Mouse (Mus musculus) kidney, embryonic 14.5 days (tissue): ENCODE data around the gene Mib2. TPM values are rescaled to one million over a fixed set of nuclear protein-coding genes. Genes with fewer than 3 reads are reported as not detected.
"Not testable (repeated sequence)": the region's sequence is repeated elsewhere in the genome, so short reads cannot be mapped to it uniquely, and the experiment has no call there.

Experiments used
- ATAC-seq: fragments of 200-750 bp; cut with Nextera tagmentation; 2 replicates; pipeline ENCODE4 v1.8.0; 2017; ENCODE audit warnings: moderate number of reproducible peaks, mild to moderate bottlenecking, moderate TSS enrichment, moderate library complexity; ENCODE audit not compliant: low FRiP score, low TSS enrichment
- H3K27ac ChIP-seq: fragments of 300-500 bp; sonication (generic); 2 replicates; pipeline ENCODE4 v1.5.1; 2014; ENCODE audit warnings: low read depth, mild to moderate bottlenecking, low read length, moderate library complexity, mixed read lengths
- H3K27me3 ChIP-seq: fragments of 300-500 bp; sonication (generic); 2 replicates; pipeline ENCODE4 v1.6.1; 2014; ENCODE audit warnings: mild to moderate bottlenecking, low read length; ENCODE audit not compliant: control insufficient read depth, insufficient read depth
- H3K36me3 ChIP-seq: fragments of 300-500 bp; sonication (generic); 2 replicates; pipeline ENCODE4 v1.6.1; 2014; ENCODE audit warnings: low read length, mixed read lengths; ENCODE audit not compliant: control insufficient read depth, insufficient read depth
- H3K4me1 ChIP-seq: fragments of 300-500 bp; sonication (generic); 2 replicates; pipeline ENCODE4 v1.6.1; 2014; ENCODE audit warnings: low read length, mixed read lengths; ENCODE audit not compliant: control insufficient read depth, insufficient read depth
- H3K4me2 ChIP-seq: fragments of 300-500 bp; sonication (generic); replicated peaks from 2 replicates; pipeline ENCODE4 v1.6.1; 2014; ENCODE audit warnings: low read depth, mild to moderate bottlenecking, low read length
- H3K4me3 ChIP-seq: fragments of 300-500 bp; sonication (generic); 2 replicates; pipeline ENCODE4 v1.5.1; 2014; ENCODE audit warnings: mild to moderate bottlenecking, low read length
- H3K9ac ChIP-seq: fragments of 300-500 bp; sonication (generic); 2 replicates; pipeline ENCODE4 v1.6.1; 2014; ENCODE audit warnings: low read depth, mild to moderate bottlenecking, low read length, moderate library complexity
- H3K9me3 ChIP-seq: fragments of 300-500 bp; sonication (generic); 2 replicates; pipeline ENCODE4 v1.6.1; 2016; ENCODE audit warnings: low read length; ENCODE audit not compliant: control insufficient read depth
- WGBS: fragments of 180-500 bp; shearing (Covaris S2); extraction: QIAGEN DNeasy Blood & Tissue Kit; methylation state at CpG from one replicate; pipeline ENCODE4 v1.1.7; 2014; 5-methylcytosine and 5-hydroxymethylcytosine counted together
- polyA plus RNA-seq: library from polyadenylated mRNA; unstranded; fragments of >200 nt; fragmentation: Nextera tagmentation; extraction: Ambion mirVana; gene quantifications from 2 replicates; pipeline ENCODE4 v1.2.1, GENCODE M21; 2014

Mib2 gene
- polyA plus RNA-seq, 1 experiment from 2014 or later = 18.0 TPM

DNA sequence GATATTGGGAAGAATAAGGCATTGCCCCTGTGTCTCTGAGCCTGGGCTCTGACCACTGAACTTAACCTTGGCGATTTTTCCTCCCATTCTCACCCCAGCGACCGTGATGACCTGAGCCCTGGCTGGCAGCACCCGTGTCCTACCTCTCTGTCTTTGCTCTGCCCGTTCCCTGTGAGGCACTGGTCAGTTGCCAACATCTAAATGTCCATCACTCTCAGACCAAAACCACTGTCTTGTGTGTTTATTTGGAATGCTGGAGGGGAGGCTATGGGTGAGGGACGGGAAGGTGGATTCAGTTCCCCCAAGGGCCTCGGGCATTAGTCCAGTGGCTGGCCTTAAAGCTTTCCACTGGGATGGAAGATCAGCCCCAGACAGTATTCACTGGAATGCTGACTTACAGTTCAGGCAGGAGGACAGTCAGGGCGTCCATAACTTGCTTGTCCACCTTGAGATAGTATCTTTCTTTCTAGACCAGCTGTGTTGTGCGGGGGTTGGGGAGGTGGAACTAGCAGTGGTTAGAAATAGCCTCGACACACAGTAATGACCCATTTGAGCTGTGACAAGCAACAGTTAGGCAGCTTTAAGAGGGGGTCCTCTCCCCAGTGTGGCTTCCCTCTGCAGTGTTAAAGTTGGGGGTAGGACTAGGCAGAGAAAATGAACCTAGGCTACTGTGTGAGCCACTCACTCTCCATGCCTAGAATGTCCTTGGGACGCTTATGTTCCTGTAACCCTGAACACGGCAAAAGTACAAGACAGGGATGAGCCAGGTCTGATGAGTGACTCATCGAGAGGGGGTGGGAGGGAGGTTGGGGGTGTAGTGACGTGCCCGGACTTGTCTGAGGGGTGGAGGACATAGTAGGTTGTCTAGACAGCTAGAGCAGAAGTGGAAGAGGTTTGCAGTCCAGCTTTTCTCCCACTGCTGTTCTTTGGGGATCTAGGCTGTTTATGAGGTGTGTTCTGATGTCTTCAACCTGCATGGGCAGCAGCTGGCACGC is 27.6 kb upstream of the Mib2 start:
- Histone ChIP-seq H3K4me3 (no peak overlapping the region), H3K27me3 (no peaks in the 10 kb centered on the region), H3K9ac (no peak overlapping the region), H3K36me3 (no peaks in the 10 kb centered on the region), H3K9me3 (no peaks in the 10 kb centered on the region), H3K4me1 (peaks cover 11% of the 10 kb centered on the region; the same call in 1 of the 2 replicates), H3K4me2 (no peak overlapping the region), H3K27ac (no peak overlapping the region)
- 66% methylated on average over 16 of the region's 16 CpGs for WGBS
- no peak for ATAC-seq

DNA sequence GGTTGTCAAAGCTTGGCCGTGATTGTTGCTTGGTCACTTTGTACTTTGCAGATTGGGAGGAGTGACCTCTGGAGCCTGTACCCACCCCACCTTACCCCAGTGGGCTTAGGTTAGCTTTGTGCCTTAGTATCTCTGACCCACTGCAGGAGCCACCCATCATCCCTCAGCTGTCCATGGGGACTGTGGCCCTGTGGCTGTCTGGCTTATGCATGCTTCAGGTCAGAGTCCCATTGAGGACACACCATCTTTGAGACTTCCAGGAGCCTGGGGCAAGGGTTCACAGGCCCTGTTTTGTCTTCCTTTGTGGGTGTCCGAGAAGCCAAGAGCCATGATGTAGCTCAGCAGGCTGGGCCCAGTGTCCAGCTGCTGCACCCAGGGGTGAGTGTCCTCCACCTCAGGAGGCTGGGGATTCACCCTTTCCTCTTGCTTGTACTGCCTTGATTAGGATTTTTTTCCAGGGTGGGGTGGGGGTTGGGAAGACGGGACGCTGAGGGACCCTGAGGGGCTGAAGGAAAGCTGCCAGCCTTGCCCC is 26.6 kb upstream of the Mib2 start:
- Histone ChIP-seq H3K4me2 (peak overlapping the region; percentile 96), H3K9me3 (no peaks in the 10 kb centered on the region), H3K4me1 (peaks cover 11% of the 10 kb centered on the region; the same call in 1 of the 2 replicates), H3K27me3 (no peaks in the 10 kb centered on the region), H3K27ac (no peak overlapping the region), H3K9ac (peak overlapping the region; percentile 78; the same call in 1 of the 2 replicates), H3K4me3 (peak overlapping the region; percentile 72), H3K36me3 (no peaks in the 10 kb centered on the region)
- WGBS = 81% methylated on average over 4 of the region's 4 CpGs
- ATAC-seq = no peak

DNA sequence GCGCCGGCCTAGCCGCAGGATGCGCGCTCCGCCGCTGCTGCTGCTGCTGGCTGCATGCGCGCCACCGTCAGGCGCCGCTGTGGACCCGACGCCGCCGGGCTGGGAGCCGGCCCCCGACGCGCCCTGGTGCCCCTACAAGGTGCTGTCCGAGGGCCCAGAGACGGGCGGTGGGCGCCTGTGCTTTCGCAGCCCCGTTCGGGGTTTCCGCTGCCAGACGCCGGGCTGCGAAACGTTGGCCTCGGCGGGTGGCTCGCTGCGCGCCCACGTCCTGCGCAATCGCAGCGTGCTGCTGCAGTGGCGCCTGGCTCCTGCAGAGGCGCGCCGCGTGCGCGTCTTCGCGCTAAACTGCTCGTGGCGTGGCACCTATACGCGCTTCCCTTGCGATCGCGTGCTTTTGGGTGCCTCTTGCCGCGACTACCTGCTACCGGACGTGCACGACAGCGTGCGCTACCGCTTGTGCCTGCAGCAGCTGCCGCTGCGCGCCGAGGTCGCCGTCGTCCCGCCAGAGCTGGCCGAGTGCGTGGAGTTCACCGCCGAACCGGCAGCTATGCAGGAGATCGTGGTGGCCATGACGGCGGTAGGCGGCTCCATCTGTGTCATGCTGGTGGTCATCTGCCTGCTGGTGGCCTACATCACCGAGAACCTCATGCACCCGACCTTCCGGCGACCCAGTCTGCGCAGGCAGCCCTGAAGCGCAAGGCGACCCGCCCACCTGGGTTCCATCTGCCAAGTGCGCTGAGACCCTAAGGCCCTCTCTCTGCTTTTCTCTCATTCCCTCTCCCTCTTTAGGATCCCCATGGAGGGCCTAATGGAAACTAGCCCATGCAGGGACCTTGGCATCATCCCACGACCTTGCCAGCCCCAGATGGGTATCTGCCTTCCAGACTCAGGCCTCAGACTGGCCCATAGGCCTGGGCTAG is 25.7 kb upstream of the Mib2 start:
- Histone ChIP-seq H3K4me1 (peaks cover 11% of the 10 kb centered on the region; the same call in 1 of the 2 replicates), H3K27me3 (no peaks in the 10 kb centered on the region), H3K36me3 (no peaks in the 10 kb centered on the region), H3K9me3 (no peaks in the 10 kb centered on the region), H3K4me3 (peak overlapping the region; percentile 72), H3K27ac (no peak overlapping the region; the same call in 1 of the 2 replicates), H3K4me2 (peak overlapping the region; percentile 96), H3K9ac (peak overlapping the region; percentile 78)
- ATAC-seq = peak; percentile 65
- 1% methylated on average over 82 of the region's 92 CpGs for WGBS

GRCm38 (mm10) chr4:155694111-155694481 is 25.1 kb upstream of the Mib2 start, which contains the start of gene Fndc10:
TSS of gene Fndc10 (plus strand) at chr4:155694342.
- H3K4me1 ChIP-seq = peaks cover 11% of the 10 kb centered on the region; the same call in 1 of the 2 replicates
- peak; percentile 87 for ATAC-seq
- H3K27me3 ChIP-seq = no peaks in the 10 kb centered on the region
- H3K4me3 ChIP-seq = peak within 1 kb of the TSS; percentile 72
- peak within 1 kb of the TSS; percentile 78 for H3K9ac ChIP-seq
- peak within 1 kb of the TSS; percentile 96 for H3K4me2 ChIP-seq
- no peak within 1 kb of the TSS; the same call in 1 of the 2 replicates for H3K27ac ChIP-seq
- H3K36me3 ChIP-seq = no peaks in the 10 kb centered on the region
- under 1% methylated on average over 25 of the region's 47 CpGs for WGBS
- H3K9me3 ChIP-seq = no peaks in the 10 kb centered on the region

DNA sequence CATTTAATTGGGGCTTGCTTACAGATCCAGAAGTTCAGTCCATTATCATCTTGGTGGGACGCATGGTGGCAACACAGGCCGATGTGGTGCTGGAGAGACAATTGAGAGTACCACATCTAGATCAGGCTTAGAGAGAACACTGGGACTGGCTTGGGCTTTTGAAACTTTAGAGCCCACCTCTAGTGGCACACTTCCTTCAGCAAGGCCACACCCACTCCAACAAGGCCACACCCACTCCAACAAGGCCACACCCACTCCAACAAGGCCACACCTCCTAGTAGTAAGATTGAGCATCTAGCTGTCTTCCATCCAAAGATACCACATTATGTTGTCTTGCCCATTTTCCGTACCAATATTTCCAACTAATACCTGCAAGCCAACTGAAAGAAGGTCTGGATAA is 23.4 kb upstream of the Mib2 start:
- Histone ChIP-seq H3K27ac (no peak overlapping the region), H3K36me3 (no peaks in the 10 kb centered on the region), H3K9ac (no peak overlapping the region), H3K4me1 (peaks cover 11% of the 10 kb centered on the region; the same call in 1 of the 2 replicates), H3K9me3 (no peaks in the 10 kb centered on the region), H3K27me3 (no peaks in the 10 kb centered on the region), H3K4me3 (no peak overlapping the region), H3K4me2 (no peak overlapping the region)
- no peak for ATAC-seq
- 95% methylated on average over 3 of the region's 3 CpGs for WGBS

GRCm38 (mm10) chr4:155690571-155691375 is 21.8 kb upstream of the Mib2 start:
- H3K27ac ChIP-seq = no peak overlapping the region
- no peak overlapping the region for H3K9ac ChIP-seq
- no peak overlapping the region for H3K4me2 ChIP-seq
- no peaks in the 10 kb centered on the region for H3K9me3 ChIP-seq
- ATAC-seq = no peak
- WGBS = 80% methylated on average over 12 of the region's 12 CpGs
- H3K4me1 ChIP-seq = peaks cover 7% of the 10 kb centered on the region; the same call in 1 of the 2 replicates
- no peak overlapping the region for H3K4me3 ChIP-seq
- H3K27me3 ChIP-seq = no peaks in the 10 kb centered on the region
- no peaks in the 10 kb centered on the region for H3K36me3 ChIP-seq

DNA sequence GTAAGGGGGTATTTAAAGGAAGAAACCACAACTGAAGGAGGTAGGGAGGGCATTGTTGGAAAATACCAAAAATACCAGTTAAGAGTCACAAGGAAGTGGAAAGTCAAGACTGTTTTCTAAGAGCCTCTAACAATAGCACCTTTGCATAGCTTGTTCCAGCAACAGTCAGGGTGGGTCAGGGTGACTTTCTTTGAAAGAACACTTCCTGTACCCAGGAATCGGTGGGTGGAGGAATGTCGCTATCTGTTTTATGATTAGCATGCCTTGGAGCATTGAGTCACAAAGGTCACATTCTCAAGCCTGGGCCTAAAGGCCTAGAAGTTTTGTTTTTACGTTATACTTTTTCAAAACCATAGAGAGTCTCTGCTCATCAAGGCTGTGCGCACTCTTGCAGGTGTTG is 18.8 kb upstream of the Mib2 start:
- H3K9me3 ChIP-seq, H3K9ac ChIP-seq, H3K27ac ChIP-seq, H3K36me3 ChIP-seq, H3K27me3 ChIP-seq, H3K4me1 ChIP-seq, H3K4me2 ChIP-seq, H3K4me3 ChIP-seq, ATAC-seq: not testable (repeated sequence)
- 82% methylated on average over 4 of the region's 4 CpGs for WGBS

DNA sequence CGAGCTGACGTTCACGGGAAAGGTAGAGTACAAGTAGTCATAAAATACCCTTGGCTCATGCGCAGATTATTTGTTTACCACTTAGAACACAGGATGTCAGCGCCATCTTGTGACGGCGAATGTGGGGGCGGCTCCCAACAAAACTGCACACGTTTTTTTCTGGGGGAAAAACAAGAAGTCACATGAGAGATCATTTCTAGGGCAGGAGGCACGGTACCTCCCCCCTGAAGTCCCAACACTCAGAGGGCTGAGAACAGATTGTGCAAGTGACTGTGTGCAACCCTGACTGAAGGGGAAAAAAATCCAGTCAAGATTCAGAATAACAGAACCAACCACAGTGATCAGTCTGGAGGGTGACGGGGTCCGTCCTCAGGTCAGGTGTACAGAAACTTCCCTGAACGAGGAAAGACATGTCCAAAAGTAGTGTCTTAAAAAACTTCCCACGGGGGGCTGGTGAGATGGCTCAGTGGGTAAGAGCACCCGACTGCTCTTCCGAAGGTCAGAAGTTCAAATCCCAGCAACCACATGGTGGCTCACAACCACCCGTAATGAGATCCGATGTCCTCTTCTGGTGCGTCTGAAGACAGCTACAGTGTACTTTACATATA is 14.8 kb upstream of the Mib2 start:
- not testable (repeated sequence) for H3K4me3 ChIP-seq, H3K9me3 ChIP-seq, H3K27ac ChIP-seq, H3K9ac ChIP-seq, H3K27me3 ChIP-seq, H3K4me2 ChIP-seq, H3K36me3 ChIP-seq, ATAC-seq, H3K4me1 ChIP-seq
- WGBS = 89% methylated on average over 15 of the region's 19 CpGs
